Mouse (Mus musculus) midbrain, embryonic 10.5 days (tissue): ENCODE data around the gene Plscr2. TPM values are rescaled to one million over a fixed set of nuclear protein-coding genes. Genes with fewer than 3 reads are reported as not detected.
"Not testable (repeated sequence)": the region's sequence is repeated elsewhere in the genome, so short reads cannot be mapped to it uniquely, and the experiment has no call there.

Experiments used
- DNase-seq: peaks from one replicate; pipeline ENCODE4 v3.0.0-alpha.2; 2017; ENCODE audit warnings: low spot score
- H3K27ac ChIP-seq: fragments of 300-500 bp; sonication (generic); replicated peaks from 2 replicates; pipeline ENCODE4 v1.5.1; 2016; ENCODE audit warnings: mild to moderate bottlenecking
- H3K27me3 ChIP-seq: fragments of 300-500 bp; sonication (generic); 2 replicates; pipeline ENCODE4 v1.6.1; 2016; ENCODE audit warnings: low read depth, mild to moderate bottlenecking; ENCODE audit not compliant: poor library complexity, severe bottlenecking
- H3K36me3 ChIP-seq: fragments of 300-500 bp; sonication (generic); 2 replicates; pipeline ENCODE4 v1.6.1; 2016; ENCODE audit warnings: mild to moderate bottlenecking, moderate library complexity
- H3K4me1 ChIP-seq: fragments of 300-500 bp; sonication (generic); 2 replicates; pipeline ENCODE4 v1.6.1; 2016
- H3K4me3 ChIP-seq: fragments of 300-500 bp; sonication (generic); 2 replicates; pipeline ENCODE4 v1.5.1; 2016; ENCODE audit warnings: mild to moderate bottlenecking, moderate library complexity
- H3K9me3 ChIP-seq: fragments of 300-500 bp; sonication (generic); replicated peaks from 2 replicates; pipeline ENCODE4 v1.6.1; 2016; ENCODE audit warnings: mild to moderate bottlenecking
- WGBS: fragments of 180-500 bp; shearing (Covaris S2); methylation state at CpG from one replicate; pipeline ENCODE4 v1.1.7; 2016; 5-methylcytosine and 5-hydroxymethylcytosine counted together
- polyA plus RNA-seq: library from polyadenylated mRNA; unstranded; fragments of >200 nt; fragmentation: Nextera tagmentation; extraction: Ambion mirVana; gene quantifications from 2 replicates; pipeline ENCODE4 v1.2.1, GENCODE M21; 2016

The Plscr2 gene
- polyA plus RNA-seq, 1 experiment from 2014 or later, result 0.22 TPM

- no peaks in the 10 kb centered on the region for H3K27me3 ChIP-seq
- no peak overlapping the region for H3K4me3 ChIP-seq
- no peak for DNase-seq
- WGBS, result 76% methylated on average over 3 of the region's 3 CpGs
- no peak overlapping the region for H3K27ac ChIP-seq
- no peaks in the 10 kb centered on the region for H3K4me1 ChIP-seq
- H3K9me3 ChIP-seq, result no peaks in the 10 kb centered on the region
- H3K36me3 ChIP-seq, result no peaks in the 10 kb centered on the region
Measured at GRCm38 (mm10) chr9:92289675-92290074, 14.3 kb downstream of the Plscr2 start.

GRCm38 (mm10) chr9:92292169-92292568 is 16.8 kb downstream of the Plscr2 start:
- DNase-seq, result no peak
- Histone ChIP-seq H3K36me3 (no peaks in the 10 kb centered on the region), H3K27me3 (no peaks in the 10 kb centered on the region), H3K27ac (no peak overlapping the region), H3K9me3 (no peaks in the 10 kb centered on the region), H3K4me3 (no peak overlapping the region), H3K4me1 (no peaks in the 10 kb centered on the region)
- 63% methylated on average over 2 of the region's 2 CpGs for WGBS

GRCm38 (mm10) chr9:92292922-92293321 is 17.5 kb downstream of the Plscr2 start:
- Histone ChIP-seq H3K27ac (no peak overlapping the region), H3K4me3 (no peak overlapping the region), H3K9me3 (no peaks in the 10 kb centered on the region), H3K36me3 (no peaks in the 10 kb centered on the region), H3K4me1 (no peaks in the 10 kb centered on the region), H3K27me3 (no peaks in the 10 kb centered on the region)
- no peak for DNase-seq
- WGBS, result 71% methylated on average over 3 of the region's 3 CpGs

GRCm38 (mm10) chr9:92293560-92294548 is 18.5 kb downstream of the Plscr2 start:
- 94% methylated on average over 2 of the region's 2 CpGs for WGBS
- no peaks in the 10 kb centered on the region for H3K9me3 ChIP-seq
- no peaks in the 10 kb centered on the region for H3K4me1 ChIP-seq
- H3K27ac ChIP-seq, result no peak overlapping the region
- no peaks in the 10 kb centered on the region for H3K36me3 ChIP-seq
- no peaks in the 10 kb centered on the region for H3K27me3 ChIP-seq
- H3K4me3 ChIP-seq, result no peak overlapping the region
- no peak for DNase-seq

- Histone ChIP-seq H3K4me1 (no peaks in the 10 kb centered on the region), H3K27ac (no peak overlapping the region), H3K9me3 (no peaks in the 10 kb centered on the region), H3K27me3 (no peaks in the 10 kb centered on the region), H3K4me3 (no peak overlapping the region), H3K36me3 (no peaks in the 10 kb centered on the region)
- no peak for DNase-seq
- 85% methylated on average over 1 of the region's 1 CpGs for WGBS
Measured at GRCm38 (mm10) chr9:92298288-92298687, 22.9 kb downstream of the Plscr2 start.

- H3K36me3 ChIP-seq, result no peaks in the 10 kb centered on the region
- 74% methylated on average over 3 of the region's 3 CpGs for WGBS
- no peak overlapping the region for H3K27ac ChIP-seq
- H3K4me3 ChIP-seq, result no peak overlapping the region
- DNase-seq, result no peak
- no peaks in the 10 kb centered on the region for H3K27me3 ChIP-seq
- H3K4me1 ChIP-seq, result no peaks in the 10 kb centered on the region
- no peaks in the 10 kb centered on the region for H3K9me3 ChIP-seq
Measured at GRCm38 (mm10) chr9:92301213-92301612, 25.8 kb downstream of the Plscr2 start.

GRCm38 (mm10) chr9:92305075-92305474 is 29.7 kb downstream of the Plscr2 start:
- Histone ChIP-seq H3K9me3 (no peaks in the 10 kb centered on the region), H3K27ac (no peak overlapping the region), H3K27me3 (no peaks in the 10 kb centered on the region), H3K4me1 (no peaks in the 10 kb centered on the region), H3K36me3 (no peaks in the 10 kb centered on the region), H3K4me3 (no peak overlapping the region)
- no peak for DNase-seq
- 82% methylated on average over 8 of the region's 8 CpGs for WGBS

GRCm38 (mm10) chr9:92305620-92306220 is 30.3 kb downstream of the Plscr2 start:
- WGBS, result 75% methylated on average over 8 of the region's 8 CpGs
- no peak overlapping the region for H3K27ac ChIP-seq
- no peaks in the 10 kb centered on the region for H3K4me1 ChIP-seq
- H3K27me3 ChIP-seq, result no peaks in the 10 kb centered on the region
- no peaks in the 10 kb centered on the region for H3K36me3 ChIP-seq
- DNase-seq, result no peak
- H3K9me3 ChIP-seq, result no peaks in the 10 kb centered on the region
- no peak overlapping the region for H3K4me3 ChIP-seq

GRCm38 (mm10) chr9:92309077-92309476 is 33.7 kb downstream of the Plscr2 start, which contains the start of gene 1700057G04Rik:
Gene 1700057G04Rik (plus strand): TSS chr9:92309377.
- Histone ChIP-seq H3K27me3 (no peaks in the 10 kb centered on the region), H3K36me3 (no peaks in the 10 kb centered on the region), H3K4me1 (no peaks in the 10 kb centered on the region), H3K27ac (no peak within 1 kb of the TSS), H3K4me3 (no peak within 1 kb of the TSS), H3K9me3 (no peaks in the 10 kb centered on the region)
- WGBS, result 90% methylated on average over 1 of the region's 1 CpGs
- no peak for DNase-seq

- no peak for DNase-seq
- 92% methylated on average over 3 of the region's 3 CpGs for WGBS
- H3K36me3 ChIP-seq, result no peaks in the 10 kb centered on the region
- H3K27ac ChIP-seq, result no peak overlapping the region
- no peaks in the 10 kb centered on the region for H3K9me3 ChIP-seq
- no peaks in the 10 kb centered on the region for H3K4me1 ChIP-seq
- no peak overlapping the region for H3K4me3 ChIP-seq
- no peaks in the 10 kb centered on the region for H3K27me3 ChIP-seq
Measured at GRCm38 (mm10) chr9:92316791-92317190, 41.4 kb downstream of the Plscr2 start.

- H3K27ac ChIP-seq, H3K27me3 ChIP-seq, DNase-seq, H3K36me3 ChIP-seq, H3K4me3 ChIP-seq, H3K4me1 ChIP-seq, H3K9me3 ChIP-seq: not testable (repeated sequence)
- WGBS, result 69% methylated on average over 9 of the region's 9 CpGs
Measured at GRCm38 (mm10) chr9:92325936-92326335, 50.5 kb downstream of the Plscr2 start.

GRCm38 (mm10) chr9:92326813-92327212 is 51.4 kb downstream of the Plscr2 start:
- H3K9me3 ChIP-seq, result no peaks in the 10 kb centered on the region
- no peak for DNase-seq
- H3K27me3 ChIP-seq, result no peaks in the 10 kb centered on the region
- no peaks in the 10 kb centered on the region for H3K36me3 ChIP-seq
- H3K27ac ChIP-seq, result no peak overlapping the region
- WGBS, result 78% methylated on average over 4 of the region's 4 CpGs
- H3K4me3 ChIP-seq, result no peak overlapping the region
- H3K4me1 ChIP-seq, result no peaks in the 10 kb centered on the region

GRCm38 (mm10) chr9:92331383-92331782 is 56.0 kb downstream of the Plscr2 start:
- H3K4me1 ChIP-seq, result no peaks in the 10 kb centered on the region
- no peaks in the 10 kb centered on the region for H3K36me3 ChIP-seq
- no peaks in the 10 kb centered on the region for H3K9me3 ChIP-seq
- H3K27me3 ChIP-seq, result no peaks in the 10 kb centered on the region
- no peak overlapping the region for H3K4me3 ChIP-seq
- 91% methylated on average over 4 of the region's 4 CpGs for WGBS
- H3K27ac ChIP-seq, result no peak overlapping the region
- no peak for DNase-seq
